Mouse (Mus musculus): ENCODE data around the gene Tas2r126.
"Not testable (repeated sequence)": the region's sequence is repeated elsewhere in the genome, so short reads cannot be mapped to it uniquely, and the experiment has no call there.

Tas2r126 gene

DNA sequence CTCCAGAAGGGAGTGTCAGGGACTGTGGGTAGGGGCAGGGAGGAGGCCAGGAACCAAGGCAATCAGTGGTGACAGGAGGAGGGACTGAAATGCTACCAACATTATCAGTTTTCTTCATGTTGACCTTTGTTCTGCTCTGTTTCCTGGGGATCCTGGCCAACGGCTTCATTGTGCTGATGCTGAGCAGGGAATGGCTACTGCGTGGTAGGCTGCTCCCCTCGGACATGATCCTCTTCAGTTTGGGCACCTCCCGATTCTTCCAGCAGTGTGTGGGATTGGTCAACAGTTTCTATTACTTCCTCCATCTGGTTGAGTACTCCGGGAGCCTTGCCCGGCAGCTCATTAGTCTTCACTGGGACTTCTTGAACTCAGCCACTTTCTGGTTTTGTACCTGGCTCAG is at the start of gene Tas2r126:
Tas2r126 (plus strand) TSS at position 90 of the 400 bp plus-strand sequence.
- no peak for DNase-seq (ENCODE audit: low read depth)

DNA sequence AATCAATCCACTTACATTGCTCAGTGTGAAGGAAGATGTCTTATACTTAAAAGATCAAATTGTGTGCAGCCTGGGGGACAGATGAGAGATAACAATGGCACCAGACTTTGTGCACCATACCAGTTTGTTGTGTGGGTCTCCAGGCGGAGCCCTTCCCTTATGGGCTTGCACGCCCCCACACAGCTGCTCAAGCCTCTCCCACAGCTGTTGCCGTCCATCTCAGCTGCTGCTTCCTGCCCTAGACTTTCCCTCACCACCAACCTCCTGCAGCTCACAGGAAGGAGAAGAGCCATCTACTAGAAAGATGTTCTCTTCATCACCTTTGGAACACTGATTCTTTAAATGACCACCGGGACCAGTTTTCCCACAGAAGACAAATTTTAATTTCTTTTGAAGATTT is 48.7 kb upstream of the Tas2r126 start:
- DNase-seq (ENCODE audit: low read depth) = no peak

DNA sequence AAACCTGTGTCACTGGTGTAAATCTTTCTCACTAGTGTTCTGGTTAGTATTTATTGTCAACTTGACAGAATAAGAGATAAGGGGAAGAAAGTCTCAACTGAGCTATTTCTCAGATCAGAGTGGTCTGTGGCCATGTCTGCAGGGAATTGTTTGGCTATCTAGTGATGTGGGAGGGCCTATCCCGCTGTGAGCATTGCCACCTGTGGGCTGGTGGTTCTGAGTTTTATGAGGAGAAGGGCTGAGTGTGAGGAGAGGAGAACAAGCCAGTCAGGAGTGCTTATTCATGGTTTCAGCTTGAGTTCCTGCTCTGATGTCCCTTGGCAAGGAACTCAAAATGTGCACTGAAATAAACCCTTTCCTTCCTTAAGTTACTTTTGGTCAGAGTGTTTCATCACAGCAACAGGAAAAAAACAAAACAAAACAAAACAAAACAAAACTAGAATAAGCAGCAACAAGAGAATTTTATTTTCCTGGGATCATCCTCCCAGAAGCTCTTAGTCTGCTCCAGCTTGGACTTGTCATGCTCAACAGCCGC is 42.5 kb upstream of the Tas2r126 start:
- DNase-seq (ENCODE audit: low read depth) = no peak

DNA sequence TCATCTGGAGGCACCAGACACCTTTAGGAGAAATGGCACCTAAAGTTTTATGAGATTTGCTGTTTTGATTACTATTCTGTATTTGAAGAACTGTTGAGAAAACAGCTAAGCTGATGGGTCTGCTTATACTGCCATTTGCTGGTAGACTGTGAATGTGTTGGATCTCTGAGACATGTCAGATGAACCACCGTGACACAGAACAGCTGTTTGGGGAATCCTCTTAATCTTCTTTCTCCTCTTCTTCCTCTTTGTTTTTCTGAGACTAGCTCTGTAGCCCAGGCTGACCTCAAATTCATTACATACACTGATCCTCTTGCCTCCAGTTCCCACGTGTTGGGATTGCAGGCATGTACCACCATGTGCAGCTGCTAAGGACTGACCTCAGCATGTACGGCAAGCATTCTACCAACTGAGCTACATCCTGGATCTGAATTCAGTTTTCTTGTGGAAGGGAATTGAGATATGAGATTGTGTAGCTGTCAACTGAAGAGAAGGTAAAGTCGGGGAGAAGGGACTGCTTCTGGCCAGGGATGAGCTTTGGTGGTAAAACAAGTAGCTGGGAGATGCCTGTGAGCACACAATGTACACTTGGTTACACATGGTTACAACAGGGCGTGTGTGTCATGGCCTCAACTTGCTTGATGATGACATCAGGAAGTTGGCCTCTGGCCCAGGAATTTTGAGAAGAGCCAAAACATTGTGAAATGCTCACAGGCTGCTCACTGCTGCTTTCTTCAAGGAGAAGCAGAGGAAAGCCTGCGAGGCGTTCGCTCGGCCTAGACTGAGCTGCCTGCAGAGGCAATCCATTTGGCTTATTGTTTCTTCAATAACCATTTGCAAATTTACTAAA is 38.1 kb upstream of the Tas2r126 start:
- peak; percentile 89 for DNase-seq (ENCODE audit: low read depth)

DNA sequence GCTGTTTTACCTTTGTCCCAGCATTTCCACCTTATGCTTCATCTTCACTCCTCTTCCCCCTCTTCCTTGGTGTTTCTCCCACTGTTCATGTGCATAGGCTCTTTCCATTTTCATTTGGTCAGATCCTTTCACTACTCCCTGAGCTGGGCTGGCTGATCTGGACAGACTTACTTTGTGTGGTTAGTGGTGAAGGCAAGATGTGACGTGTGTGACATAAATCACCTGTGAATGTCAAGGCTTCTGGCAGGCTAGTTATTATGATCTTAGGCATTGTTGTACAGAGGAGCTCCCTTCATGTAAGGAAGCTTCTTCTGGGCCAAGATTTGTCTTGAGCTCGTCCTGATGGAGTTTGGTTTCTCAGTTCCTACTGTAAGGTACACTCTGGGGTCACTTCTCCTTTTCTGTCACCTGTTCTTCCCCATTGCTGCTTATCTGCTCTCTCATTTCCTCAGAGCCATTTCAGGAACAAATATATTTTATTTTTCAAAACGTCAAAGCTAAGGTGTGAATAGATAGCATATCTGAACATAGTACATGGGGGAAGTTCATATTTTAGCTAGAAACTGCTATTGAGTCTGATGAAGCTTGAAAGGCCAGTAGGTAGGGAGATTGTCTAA is 37.2 kb upstream of the Tas2r126 start:
- no peak for DNase-seq (ENCODE audit: low read depth)

DNA sequence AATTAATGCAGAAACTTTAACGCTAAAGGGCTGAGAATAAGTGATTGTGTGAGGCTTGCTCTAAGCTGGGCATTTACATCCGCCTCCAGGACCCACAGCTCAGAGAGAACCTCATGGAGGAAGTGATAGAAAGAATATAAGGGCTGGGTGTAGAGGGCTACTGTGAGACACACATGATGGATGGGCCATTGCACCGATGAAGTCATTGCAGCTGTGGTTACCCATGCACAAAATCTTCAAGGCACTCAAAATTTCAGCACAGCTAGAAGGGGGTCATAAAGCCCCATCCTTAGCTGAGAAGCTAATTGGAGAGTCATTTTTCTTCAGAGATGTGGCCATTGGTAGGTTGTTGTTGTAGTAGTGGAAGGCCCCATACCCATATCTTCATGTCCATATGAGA is 36.0 kb upstream of the Tas2r126 start:
- no peak for DNase-seq (ENCODE audit: low read depth)

DNA sequence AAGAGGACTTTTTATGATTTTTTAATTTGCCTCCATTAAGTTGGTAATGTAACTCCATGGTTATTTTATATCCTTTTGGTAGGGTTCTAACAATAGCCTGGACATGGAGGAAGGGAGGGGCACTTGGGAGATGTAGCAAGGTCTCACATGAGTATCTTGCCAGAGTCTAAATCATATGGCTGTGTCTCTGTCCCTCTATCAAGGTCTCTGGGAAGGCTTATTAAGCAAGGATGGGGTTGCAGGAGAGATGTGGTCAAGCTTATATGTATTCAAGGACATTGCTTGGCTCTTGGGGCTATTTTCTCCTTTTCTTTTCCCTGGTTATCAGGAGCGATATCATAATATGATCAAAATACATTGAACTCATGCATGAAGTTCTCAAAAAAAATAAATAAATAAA is 35.3 kb upstream of the Tas2r126 start:
- DNase-seq (ENCODE audit: low read depth) = no peak

DNA sequence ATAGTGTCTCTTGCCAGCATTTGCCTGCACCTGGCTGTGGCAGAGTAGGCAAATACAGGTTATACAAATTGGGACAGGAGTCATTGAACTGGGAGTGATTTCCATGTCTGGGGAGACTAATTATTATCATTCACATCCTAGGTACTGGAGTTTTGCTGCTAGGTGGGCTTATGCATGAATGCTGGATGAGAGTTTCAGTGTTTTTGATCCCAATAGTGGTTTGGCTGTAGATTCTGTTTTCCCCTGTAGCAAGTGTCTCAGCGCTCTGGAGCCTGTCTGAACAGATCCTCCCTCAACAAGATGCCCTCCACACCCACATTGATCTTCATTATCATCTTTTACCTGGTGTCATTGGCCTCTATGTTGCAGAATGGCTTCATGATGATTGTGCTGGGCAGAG is 34.4 kb upstream of the Tas2r126 start, which contains the start of gene Tas2r143:
Tas2r143 (plus strand) TSS at position 301 of the 400 bp plus-strand sequence.
- no peak for DNase-seq (ENCODE audit: low read depth)

DNA sequence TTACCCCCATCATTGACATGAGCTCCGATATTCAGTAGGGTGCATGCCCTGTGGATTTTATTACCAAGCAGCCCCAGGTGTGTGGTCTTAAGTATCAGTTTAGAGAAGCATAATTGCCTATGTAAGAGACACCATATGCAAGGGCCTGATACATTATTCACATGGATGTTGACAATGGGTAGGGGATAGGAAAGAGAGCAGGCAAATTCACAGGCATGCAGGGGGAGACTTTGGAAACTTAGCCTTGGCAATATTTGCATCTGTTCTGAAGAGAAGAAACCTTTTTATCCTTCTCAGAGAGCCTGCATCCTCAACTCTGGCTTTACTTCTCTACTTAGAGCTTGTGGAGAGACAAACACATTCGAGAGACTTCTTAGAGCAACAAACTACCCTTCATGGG is 29.2 kb upstream of the Tas2r126 start, which contains the start of gene Tas2r135:
Tas2r135 (plus strand) TSS at position 301 of the 400 bp plus-strand sequence.
- no peak for DNase-seq (ENCODE audit: low read depth)

DNA sequence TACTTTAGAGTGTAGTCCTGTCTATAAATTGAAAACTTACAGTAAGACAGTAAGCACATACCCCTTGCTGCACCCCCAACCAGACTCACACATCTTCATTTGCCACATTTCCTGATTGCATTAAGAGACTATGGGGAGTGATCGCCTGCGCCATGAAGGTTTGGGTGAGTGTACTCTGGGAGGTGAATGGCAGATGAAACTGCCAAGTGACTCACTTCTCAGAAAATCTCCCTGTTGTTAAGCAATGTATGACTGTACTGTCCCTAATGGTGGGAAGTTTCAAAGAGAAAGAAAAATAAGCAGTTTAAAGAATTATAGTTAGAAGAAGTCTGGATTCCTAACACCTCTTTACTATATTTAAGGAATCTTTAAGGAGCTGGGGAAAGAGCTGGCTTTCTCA is 14.9 kb upstream of the Tas2r126 start:
- peak; percentile 60 for DNase-seq (ENCODE audit: low read depth)

DNA sequence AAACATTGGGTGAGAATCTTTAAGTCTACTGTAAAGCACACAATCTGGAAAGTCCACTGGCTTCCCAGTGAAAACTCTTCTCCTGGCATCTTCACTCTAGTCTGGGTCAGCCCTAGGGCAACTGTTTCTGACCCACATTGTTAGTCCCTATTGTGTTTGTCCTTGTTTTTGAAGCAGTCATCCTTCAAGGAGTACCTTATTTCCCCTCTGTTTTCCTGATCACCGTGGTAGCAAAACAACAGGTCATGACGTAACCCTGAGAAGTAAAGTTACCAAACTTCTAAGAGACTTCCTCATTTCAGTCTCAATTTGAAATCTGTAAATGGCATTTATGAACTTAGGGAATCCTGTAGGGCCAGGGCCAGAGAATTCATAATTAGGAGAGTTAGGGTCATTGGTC is 12.9 kb upstream of the Tas2r126 start:
- DNase-seq (ENCODE audit: low read depth) = no peak

DNA sequence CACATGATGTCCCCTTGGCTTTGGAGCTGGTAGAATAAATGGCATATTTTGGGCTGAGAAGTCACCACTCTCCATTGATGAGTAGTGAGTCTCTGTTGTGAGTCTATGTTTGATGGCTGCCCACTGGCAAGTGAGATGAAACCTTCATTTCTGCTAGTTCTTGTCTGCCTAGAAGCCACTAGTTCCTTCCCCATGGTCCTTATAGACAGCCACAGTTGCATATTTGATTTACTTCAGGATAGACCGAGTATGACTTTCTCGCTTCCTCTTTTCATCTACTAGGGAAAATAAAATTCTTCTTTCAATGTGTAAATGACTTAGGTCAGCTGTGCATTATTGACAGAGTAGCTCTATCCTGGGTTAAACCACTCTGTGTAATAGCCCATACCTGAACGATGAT is 9.9 kb upstream of the Tas2r126 start:
- DNase-seq (ENCODE audit: low read depth) = no peak

DNA sequence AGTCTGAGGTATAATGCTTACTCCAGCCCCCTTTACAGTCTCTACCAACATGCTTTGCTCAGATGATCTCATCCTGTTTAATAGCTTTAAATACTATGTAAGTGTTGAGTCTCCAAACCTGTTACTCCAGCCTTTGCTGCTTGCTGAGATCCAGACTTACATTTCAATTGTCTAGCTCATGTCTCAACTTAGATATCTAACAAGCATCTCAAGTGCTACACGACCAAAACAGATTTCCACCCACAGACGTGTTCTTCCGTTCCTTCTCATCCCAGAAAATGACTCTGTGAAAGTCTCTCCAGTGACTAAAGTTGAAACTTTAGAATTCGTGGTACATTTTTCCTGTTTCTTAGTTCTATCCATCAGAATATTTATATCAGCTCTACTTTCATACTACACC is 8.0 kb upstream of the Tas2r126 start:
- no peak for DNase-seq (ENCODE audit: low read depth)

DNA sequence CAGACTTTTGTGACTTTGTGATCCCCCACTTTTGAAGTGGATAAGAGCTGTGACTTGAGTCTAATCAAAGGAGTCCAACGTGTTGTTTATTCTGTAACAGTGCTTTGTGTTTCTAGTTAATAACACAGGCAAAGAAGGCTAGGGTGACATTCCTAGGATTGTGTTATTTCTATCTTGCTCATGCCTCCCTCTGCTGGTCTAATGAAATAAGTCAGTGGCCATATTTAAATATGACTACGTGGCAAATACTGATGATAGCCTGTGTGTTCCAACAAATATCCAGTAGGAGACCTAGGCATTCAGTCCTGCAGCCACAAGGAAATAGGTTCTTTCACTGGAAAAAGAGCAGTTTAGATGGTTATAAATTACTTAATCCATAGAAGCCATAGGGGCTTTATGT is 781 bp upstream of the Tas2r126 start:
- no peak for DNase-seq (ENCODE audit: low read depth)

DNA sequence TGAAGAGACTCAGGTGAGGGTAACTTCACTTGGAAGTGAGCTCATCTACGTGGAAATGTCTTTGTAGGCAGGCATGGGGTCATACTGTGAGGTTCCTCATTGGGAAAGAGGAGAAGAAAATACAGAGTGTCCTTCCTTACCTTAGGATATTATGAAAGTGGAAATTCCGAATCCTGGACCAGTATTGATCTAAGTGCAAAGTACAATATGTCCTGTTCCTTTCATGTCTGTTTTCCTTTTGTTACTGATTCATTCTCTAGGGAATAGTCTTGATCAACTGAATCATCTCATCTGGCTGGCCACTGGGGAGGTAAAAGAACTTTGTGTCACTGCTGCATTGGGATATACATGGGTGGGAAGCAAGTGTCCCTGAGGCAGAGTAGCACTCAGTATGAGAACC is 1.2 kb downstream of the Tas2r126 start:
- no peak for DNase-seq (ENCODE audit: low read depth)

DNA sequence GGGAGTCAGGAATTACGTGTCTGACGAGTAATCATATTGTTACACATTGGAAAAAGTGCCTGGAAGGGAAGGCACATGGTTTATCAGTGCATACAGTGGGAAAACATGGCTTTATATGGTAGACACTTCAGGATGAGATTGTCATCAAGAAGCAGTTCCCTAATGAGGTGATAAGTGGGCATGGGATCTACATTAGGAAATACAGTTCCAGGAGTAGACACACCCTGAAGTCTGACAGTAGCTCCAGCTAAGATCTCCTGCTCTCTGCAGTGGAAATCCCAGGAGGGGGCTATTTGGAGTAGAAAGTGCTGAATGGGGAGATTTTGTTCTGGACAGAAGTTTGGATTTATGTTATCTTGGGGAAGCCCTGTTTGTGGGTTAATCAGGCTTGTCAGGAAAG is 7.1 kb downstream of the Tas2r126 start:
- no peak for DNase-seq (ENCODE audit: low read depth)

DNA sequence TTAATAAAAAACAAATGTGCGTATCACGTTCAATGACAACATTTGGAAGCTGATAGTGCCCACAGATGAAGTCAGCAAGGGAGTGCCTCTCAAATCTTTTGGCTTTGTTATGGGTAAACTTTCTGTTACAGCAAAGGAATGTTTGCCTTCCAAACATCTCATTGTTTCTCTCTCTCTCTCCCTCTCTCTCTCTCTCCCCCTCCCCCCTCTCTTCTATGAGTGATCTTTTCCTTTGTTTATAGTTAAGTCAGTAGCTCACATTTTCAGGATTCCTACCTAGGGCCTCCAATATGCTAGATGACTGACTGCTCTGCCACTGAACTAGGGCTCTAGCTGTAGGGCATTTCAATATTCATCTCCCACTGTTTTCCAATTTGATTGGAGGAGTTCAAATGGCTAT is 10.2 kb downstream of the Tas2r126 start:
- DNase-seq (ENCODE audit: low read depth) = no peak

DNA sequence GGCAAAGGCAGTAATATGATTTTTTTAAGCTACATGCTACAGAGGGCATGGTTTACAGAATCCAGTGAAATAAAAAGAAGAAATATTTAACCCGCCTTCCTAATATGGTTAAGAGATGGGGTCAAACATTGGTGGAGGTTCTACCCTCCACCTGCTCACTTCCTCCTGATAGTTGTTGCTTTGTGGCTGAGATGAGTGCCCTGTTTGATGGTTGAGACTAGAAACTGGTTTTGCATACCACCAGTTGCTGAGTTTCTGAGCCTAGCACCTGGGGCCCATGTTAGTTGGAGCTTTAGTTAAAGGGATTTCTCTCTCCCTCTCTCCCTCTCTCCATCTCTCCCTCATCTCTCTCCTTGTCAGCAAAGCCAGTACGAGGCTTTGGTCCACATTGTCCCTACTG is 13.0 kb downstream of the Tas2r126 start:
- no peak for DNase-seq (ENCODE audit: low read depth)

DNA sequence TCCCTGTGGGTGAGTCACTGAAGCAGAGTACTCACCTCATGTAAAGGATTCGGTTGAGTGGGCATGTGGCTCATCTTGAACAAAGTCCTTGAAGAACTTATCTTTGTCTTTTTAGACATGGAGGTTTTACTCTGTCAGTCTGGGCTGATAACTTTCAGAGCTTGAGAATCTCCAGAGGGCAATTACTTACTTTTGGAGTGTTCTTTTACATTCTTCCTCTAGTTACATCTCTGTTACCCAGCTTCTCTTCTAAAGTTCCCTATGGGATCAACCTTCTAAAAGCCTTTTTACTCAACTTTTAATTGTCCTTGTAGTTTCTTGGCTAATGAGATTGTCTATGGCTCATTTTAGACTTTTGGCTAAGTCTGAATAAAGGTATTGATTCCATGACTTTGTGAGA is 30.8 kb downstream of the Tas2r126 start, which contains the start of gene Olfr458:
Olfr458 (minus strand) TSS at position 101 of the 400 bp plus-strand sequence.
- DNase-seq (ENCODE audit: low read depth) = no peak

DNA sequence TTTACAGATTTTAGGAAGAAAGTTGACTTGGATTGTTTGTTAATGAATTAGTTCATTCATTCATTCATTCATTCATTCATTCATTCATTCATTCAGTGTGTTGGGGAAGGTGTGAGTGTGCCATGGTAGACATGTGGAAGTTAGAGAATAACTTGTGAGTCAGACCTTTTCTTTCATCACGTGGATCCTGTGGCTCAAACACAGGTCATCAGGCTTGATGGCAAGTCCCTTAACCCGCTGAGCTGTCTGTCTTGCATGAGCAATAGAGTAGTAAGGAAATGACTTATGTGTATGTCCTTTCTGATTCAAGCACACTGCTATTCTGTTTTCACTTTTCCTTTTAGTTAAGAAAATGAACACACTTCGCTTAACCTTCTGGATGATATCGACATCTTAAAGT is 36.2 kb downstream of the Tas2r126 start:
- DNase-seq (ENCODE audit: low read depth) = no peak

DNA sequence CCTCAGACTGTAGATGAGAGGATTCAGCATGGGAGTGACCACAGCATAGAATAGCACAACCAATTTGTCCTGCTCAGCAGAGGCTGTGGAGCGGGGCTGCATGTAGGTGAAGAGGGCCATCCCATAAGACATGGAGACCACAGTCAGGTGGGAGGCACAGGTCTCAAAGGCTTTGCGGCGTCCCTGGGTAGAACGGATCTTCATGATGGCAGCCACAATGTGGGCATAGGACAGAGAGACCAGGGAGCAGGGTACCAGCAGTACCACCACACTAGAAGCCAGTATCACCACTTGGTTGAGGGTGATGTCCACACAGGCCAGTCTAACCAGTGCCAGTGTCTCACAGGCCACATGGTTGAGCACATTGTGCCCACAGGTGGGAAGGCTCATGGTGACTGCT is 37.0 kb downstream of the Tas2r126 start:
- DNase-seq (ENCODE audit: low read depth) = not testable (repeated sequence)

DNA sequence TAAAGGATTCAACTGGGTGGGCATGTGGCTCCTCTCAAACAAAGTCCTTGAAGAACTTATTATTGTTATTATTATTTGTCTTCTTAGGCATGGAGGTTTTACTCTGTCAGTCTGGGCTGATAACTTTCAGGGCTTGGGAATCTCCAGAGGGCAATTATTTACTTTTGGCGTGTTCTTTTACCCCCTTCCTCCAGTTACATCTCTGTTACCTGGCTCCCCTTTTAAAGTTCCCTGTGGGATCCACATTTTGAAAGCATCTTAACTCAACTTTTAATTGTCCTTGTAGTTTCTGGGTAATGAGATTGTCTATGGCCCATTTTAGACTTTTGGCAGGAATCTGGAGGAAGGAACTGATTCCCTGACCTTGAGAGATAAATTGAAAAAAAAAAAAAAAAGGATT is 41.9 kb downstream of the Tas2r126 start, which contains the start of gene Olfr457:
Olfr457 (minus strand) TSS at position 101 of the 400 bp plus-strand sequence.
- no peak for DNase-seq (ENCODE audit: low read depth)

DNA sequence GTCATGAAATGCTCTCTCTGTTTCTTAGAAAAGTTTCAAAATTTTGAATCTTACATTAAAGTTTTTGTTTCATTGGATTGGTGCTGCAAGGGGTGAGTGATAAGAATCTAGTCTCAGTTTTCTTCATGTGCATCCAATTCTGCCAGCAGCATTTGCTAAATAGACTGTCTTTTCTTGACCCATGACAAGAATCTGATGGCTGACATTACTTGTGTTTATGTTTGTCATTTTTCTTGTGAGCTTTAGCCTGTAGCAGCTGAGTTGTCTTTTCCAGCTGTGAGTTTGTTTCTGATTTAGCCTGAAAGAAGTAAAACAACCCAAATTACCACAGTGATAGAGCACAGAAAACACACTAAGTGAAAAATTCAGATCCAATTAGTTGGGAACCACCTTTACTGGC is 50.3 kb downstream of the Tas2r126 start:
- no peak for DNase-seq (ENCODE audit: low read depth)
